Mouse (Mus musculus) urinary bladder, postnatal 25 days (tissue): ENCODE results near the gene Zfp61.
"Not testable (repeated sequence)": the region's sequence is repeated elsewhere in the genome, so short reads cannot be mapped to it uniquely, and the experiment has no call there.

Source experiments
- DNase-seq: peaks from one replicate; pipeline ENCODE4 v3.0.0; 2022; ENCODE audit warnings: low spot score

Zfp61 gene

GRCm38 (mm10) chr7:24297361-24298095, 3.5 kb downstream of the Zfp61 start:
- no peak for DNase-seq

GRCm38 (mm10) chr7:24296386-24296785, 4.6 kb downstream of the Zfp61 start:
- DNase-seq, result no peak

GRCm38 (mm10) chr7:24295376-24295775, 5.7 kb downstream of the Zfp61 start:
- DNase-seq, result no peak

GRCm38 (mm10) chr7:24294763-24295162, 6.3 kb downstream of the Zfp61 start:
- DNase-seq, result no peak

- no peak for DNase-seq
Measured at GRCm38 (mm10) chr7:24293061-24293851, 7.8 kb downstream of the Zfp61 start.

- DNase-seq, result no peak
Measured at GRCm38 (mm10) chr7:24291387-24292090, 9.5 kb downstream of the Zfp61 start.

GRCm38 (mm10) chr7:24290106-24290693, 10.8 kb downstream of the Zfp61 start:
- DNase-seq, result no peak

- DNase-seq, result no peak
Measured at GRCm38 (mm10) chr7:24288512-24288911, 12.5 kb downstream of the Zfp61 start.

- DNase-seq, result no peak
Measured at GRCm38 (mm10) chr7:24287670-24288069, 13.4 kb downstream of the Zfp61 start.

- DNase-seq, result no peak
Measured at GRCm38 (mm10) chr7:24286916-24287315, 14.1 kb downstream of the Zfp61 start.

- no peak for DNase-seq
Measured at GRCm38 (mm10) chr7:24286090-24286489, 14.9 kb downstream of the Zfp61 start.

- no peak for DNase-seq
Measured at GRCm38 (mm10) chr7:24280858-24281145, 20.2 kb downstream of the Zfp61 start.

- no peak for DNase-seq
Measured at GRCm38 (mm10) chr7:24280031-24280857, 20.8 kb downstream of the Zfp61 start.

- DNase-seq, result not testable (repeated sequence)
Measured at GRCm38 (mm10) chr7:24278771-24279170, 22.3 kb downstream of the Zfp61 start.

- DNase-seq, result no peak
Measured at GRCm38 (mm10) chr7:24274456-24274855, 26.6 kb downstream of the Zfp61 start.

GRCm38 (mm10) chr7:24271191-24271590, 29.8 kb downstream of the Zfp61 start:
- no peak for DNase-seq

GRCm38 (mm10) chr7:24270288-24270672, 30.8 kb downstream of the Zfp61 start, which contains the start of gene Zfp93:
Zfp93 (plus strand) TSS chr7:24270420.
- DNase-seq, result peak; percentile 44

GRCm38 (mm10) chr7:24269667-24270287, 31.3 kb downstream of the Zfp61 start:
- DNase-seq, result no peak

GRCm38 (mm10) chr7:24269256-24269655, 31.8 kb downstream of the Zfp61 start:
- no peak for DNase-seq

- DNase-seq, result no peak
Measured at GRCm38 (mm10) chr7:24268176-24269155, 32.6 kb downstream of the Zfp61 start.
